Mouse (Mus musculus): ENCODE data around the gene BC048679.
A peak's percentile ranks its signal among the peaks of the same experiment; 100 is the strongest.
"Not testable (repeated sequence)": the region's sequence is repeated elsewhere in the genome, so short reads cannot be mapped to it uniquely, and the experiment has no call there.

The BC048679 gene

DNA sequence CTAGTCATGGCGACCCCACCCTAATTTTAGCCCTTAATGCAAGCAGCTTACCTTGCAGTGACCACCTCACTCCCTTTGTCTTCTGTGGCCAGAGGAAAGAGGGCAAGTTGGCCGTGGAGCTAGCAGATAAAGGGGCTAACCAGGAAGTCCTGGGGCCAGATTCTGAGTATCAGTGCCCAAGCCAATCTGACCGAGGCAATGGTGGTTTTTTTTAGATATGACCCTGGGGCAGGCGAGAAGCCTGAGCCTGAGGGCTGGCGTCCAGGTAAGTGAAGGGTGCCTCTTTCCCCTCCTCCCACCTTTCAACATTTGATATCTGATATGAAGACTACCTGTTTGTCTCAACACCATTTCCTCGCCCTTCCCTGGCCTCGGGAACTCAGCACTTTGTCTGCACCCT, at the start of gene BC048679:
BC048679 (minus strand) TSS at position 101 of the 400 bp plus-strand sequence.
- no peak for DNase-seq

DNA sequence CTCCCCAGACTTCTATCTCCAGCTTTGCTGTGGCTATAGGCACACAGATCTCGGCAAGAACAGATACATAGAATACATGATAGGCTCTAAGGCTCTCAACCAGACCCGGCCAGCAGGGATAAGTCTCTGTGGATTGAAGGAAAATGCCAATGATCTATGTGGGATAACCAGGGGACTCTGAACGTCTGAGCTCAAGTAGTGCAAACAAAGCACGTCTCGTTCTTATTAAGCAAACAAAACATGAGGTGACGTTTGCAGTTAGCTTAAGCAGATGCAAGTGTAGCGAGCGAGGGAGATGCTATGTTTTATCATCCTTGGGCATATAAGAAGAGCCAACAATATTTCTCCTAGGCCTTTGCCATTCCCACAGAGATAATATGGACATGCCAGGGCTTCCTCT, 44.9 kb upstream of the BC048679 start:
- DNase-seq = no peak

DNA sequence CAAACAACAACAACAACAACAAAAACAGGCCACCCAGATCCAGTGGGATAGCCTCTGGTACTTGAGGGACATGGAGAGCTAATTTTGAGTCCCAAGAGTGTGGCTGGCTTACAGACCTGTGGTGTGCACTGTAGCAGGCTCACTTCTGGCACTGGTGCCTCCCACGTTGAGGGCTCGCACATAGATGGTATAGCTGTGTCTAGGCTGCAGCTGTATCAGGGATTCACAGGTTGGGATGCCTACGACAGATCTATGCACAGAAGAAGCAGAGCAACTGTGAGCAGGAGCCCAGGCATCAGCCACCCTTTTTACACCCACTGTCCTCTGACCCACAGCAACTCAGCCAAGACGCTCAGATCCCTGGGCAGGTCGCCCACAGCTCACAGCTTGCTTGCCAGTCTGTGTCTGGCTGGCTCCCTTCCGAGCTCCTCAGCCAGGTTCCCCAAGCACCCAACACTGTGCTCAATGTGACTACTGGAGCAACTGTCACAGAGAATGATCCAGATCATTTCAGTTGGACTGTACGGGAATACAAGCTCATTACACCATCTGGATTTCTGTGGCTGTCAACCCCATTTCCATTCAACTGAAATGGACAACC, 43.9 kb upstream of the BC048679 start:
- peak; percentile 74 for DNase-seq

DNA sequence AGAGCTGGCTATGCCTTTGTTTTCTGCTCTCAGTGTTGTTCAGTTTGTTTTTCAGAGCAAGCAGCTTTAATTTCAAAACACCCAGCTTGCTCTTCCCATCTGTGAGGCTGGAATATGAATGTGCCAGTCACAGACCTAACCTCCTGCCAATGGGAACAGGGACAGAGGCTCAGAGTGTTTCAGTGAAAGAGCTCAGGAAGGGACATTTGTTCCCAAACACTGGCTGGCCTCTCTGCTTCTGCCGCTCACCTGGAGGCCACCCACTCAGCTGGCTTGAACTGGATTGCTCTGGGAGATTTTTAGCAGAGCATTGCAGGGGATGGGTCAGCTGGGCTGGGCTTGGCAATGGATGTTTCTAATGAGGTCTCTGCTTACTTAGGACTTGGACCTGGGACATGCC, 42.9 kb upstream of the BC048679 start:
- no peak for DNase-seq

DNA sequence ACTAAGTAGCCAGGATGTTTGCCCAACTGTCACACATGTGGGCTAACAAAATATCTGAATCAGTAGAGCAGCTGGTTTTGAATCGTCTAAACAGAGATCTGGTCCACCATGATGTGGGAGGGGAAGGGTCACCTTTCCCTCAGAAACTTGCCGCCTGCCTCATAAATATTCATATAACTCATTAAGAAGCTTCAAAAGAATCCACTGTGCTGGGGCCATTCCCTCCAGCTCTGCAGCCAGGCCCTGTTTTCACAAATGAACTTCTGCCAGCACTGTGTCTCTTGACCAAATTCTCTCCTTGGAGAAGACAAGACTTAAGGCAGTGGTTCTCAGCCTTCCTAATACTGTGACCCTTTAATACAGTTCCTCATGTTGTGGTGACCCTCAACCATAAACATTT, 41.5 kb upstream of the BC048679 start:
- no peak for DNase-seq

DNA sequence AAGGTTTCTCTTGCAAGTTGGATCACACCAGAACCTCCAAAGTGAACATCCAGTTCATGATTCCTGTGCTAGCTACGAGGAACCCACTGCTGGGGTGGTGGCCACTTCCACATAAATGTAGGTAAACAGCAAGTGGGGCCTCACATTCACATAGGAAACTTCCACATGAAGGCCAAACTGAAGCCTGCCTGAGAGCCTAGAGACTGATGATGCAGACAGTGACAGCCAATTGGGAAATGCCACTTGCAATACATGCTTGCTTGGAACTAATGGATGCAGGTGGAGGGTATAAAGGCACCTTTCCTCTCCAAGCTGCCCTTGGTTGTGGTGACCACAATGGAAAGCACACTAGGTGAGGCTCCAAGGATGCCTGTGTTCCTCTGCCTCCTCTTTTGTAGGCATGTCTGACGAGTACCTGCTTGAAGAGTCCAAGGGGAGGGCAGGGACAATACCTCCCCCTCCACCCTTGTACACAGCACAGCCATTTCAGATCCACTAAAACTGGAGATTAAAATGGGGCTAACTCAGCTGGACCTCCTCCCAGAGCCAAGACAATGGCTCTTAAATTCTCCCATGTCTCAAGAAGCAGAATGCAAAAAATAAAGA, 40.1 kb upstream of the BC048679 start:
- DNase-seq = no peak

DNA sequence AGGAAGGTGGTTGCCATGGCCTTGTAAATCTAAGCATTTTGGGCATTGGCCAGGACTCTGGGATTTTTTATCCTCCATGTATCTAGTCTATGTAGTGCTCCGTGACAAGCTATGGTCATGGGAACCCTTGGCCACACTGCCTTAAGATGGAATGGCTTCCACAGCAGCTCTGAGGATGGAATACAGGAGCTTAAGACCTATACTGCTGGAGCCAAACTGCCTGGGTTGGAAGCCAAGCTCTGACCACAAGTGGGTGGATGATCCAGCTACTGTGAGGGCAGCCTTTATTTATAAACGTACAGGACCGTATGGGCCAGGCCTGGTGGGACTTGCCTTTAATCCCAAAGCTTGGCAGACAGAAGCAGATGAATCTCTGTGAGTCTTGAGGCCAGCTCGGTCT, 38.4 kb upstream of the BC048679 start:
- DNase-seq = no peak

DNA sequence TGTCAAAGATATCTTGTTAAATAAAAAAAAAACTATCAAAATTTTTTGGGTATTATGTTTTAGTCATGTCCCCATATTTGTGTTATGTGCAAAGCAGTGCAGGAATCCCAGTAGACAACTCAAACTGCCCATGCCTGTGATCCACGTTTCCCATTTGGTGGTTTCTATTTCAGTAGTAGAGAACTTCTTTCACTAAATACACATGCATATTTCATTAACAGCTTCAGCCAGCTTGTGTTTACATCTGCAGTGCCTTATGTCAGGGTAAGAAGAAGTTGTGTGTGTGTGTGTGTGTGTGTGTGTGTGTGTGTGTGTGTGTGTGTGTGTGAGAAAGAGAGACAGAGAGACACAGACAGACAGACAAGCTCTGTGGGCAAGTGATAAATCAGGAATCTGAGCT, 33.4 kb upstream of the BC048679 start:
- no peak for DNase-seq

DNA sequence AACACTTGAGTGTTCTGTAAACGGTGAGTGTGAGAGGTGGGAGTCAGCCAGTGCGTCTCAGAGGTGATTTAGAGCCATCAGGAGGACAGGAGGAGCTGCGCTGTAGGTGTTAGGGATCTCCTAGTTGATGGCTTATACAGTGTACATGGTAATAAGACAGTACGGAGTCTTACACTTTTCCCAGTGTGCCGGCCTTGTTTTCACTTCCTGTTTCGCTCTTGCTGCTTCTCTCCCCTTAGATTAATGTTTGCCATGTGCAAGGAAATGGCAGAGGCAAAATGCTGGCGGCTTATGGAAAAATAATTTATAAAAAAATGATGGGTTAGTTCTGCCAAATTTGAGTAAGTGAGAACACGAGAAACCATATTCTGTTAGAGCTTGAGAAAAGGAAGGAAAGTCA, 30.8 kb upstream of the BC048679 start:
- DNase-seq = no peak

DNA sequence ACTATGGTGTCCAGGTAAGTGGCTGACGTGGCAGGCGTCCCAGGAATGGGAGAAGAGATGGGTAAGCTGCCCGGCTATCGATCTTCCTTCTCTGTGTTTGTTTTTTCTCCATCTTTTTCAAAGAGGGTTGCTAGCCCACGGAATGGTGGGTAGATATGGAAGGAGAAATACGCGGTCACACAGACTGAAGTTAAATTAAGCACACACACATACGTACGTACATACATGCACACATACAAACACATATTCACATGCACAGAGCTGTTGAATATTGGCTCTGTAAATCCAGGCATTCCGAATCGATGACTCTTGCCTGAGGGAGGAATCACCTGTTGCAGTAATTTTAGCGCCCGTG, 25.6 kb upstream of the BC048679 start:
- DNase-seq = no peak

DNA sequence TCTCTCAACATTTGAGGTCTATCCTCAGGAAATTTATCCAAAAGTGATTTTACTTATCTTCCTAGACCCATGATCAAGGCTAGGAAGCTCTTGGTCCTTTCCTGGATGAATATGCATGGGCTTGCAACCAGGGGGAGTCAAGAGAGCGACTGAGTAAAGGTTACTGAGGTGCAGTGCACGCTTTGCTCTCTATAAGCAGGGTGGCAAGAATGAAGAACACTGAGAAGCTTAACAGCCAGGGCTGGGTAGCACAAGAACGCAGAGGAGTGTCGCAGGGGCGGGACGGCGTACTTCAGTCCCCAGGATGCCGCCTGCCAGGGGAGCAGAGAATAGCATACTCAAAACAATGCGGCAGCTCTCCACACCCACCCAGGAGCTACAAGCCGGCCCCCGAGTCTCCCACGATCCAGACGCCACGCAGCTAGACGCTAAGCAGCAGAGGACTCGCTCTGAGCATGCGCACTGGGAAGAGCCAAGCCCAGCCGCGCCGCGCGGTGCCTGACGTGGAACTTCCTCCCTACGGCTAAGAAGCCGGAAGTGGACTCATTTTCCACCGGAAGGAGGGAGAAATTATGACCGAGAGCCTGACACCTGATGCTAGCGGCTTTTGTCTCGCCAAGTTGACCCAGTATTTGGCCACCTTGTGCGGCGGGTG, 25.1 kb upstream of the BC048679 start:
- DNase-seq = peak; percentile 88

DNA sequence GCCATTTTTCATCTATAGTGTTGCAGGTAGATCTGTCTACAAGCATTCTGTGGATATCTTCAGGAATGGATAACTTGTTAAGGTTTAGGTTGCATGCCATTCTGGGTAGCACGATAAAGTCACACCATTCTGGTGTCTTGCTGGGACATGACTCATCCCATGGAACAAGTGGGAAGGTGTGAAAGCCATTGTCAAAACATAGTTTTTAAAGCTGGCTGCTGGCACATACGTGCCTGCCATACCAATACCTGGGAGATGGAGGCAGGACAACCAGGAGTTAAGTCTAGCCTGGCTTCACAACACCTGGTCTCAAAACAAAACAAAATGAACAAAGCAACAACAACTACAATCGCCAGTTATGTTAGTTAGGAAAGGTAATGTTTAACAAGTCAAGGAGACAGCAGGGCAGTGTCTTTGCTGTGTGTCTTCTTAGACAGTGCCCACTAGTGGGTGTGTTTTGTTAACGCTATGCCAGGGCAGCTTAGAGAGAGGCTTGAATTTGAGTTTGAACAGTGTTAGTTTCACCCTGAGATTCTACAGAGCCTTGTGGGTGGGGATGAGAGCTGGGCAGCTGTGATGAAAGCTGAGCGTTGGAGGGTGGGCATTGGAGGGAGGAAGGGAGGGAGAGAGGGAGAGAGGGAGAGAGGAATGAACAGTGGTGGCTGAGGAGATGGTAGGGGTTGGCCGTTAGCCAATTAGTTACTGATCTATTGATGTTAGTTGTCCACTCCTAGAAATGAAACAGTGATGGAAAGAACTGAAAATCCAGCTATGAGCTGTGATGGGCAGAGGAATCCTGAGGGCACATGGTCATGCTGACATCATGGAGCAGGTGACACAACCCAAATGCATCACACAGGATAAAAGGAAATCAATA, 18.3 kb upstream of the BC048679 start:
- DNase-seq = no peak

DNA sequence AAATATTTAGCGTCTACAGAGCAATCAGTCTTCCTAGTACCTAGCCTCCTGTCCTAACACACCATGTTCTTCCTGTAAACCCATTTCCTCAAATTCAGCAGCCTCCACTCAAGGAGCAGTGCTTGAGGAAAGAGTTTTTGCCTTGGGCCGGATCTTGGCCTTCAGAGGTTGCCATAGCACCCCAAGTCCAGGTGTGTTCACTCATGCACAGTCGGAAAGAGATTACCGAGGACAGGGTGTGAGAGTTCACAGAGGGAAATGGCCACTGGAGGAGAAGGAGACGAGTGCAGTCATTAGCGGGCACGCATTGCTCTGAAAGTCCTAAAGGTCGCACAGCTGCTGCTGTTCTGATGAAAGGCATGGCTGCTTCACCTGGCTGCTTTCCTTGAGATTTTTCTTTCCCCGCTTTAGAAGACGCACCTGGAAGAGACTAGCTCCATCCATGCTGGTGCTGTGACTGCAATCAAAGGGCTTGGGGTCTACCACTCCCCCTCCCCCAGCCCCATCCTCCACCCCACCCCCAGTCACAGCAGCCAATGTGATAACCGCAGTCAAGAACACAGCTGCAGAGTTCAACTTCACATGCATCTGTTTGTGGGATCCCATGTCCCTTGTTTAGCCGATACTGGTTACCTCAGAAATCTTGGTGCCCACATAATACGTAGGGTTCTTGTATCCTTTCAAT, 17.0 kb upstream of the BC048679 start:
- DNase-seq = no peak

DNA sequence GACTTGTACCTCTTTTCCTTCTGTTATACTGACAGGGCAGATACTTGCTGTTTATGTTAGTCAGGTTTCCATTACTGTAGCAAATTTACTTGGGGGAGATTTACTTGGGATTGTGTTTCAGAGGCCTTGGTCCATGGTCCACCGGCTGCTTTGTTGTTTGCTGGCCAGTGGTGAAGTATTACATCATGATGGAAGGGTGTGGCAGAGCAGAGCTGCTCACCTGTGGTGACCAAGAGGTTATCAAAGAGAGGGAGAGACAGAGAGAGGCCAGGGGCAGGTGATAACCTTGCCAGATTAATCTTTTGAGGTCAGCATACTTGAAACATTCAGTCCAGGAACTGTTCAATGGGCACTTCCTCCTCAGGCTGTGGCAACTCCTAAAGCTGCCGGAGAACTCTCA, 3.0 kb upstream of the BC048679 start:
- DNase-seq = no peak

DNA sequence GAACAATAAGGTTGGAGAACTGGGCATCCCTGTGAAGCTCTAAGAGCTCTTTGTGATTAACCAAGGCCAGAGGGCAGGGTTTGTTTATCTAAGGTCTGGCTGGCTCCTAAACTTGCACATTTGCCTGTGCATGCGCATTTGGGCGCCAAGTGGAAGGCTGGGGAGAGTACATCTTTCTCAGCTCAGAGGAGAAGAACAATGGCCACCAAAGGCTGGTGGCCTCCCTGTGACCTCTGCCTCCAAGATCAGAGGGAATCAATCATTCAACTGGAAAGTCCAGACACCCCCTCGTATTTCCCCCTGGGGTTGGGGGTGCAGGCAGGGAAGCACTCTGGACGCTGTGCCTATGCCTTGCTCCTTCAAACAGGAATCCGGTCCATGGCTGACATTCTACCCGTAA, 910 bp downstream of the BC048679 start:
- no peak for DNase-seq

DNA sequence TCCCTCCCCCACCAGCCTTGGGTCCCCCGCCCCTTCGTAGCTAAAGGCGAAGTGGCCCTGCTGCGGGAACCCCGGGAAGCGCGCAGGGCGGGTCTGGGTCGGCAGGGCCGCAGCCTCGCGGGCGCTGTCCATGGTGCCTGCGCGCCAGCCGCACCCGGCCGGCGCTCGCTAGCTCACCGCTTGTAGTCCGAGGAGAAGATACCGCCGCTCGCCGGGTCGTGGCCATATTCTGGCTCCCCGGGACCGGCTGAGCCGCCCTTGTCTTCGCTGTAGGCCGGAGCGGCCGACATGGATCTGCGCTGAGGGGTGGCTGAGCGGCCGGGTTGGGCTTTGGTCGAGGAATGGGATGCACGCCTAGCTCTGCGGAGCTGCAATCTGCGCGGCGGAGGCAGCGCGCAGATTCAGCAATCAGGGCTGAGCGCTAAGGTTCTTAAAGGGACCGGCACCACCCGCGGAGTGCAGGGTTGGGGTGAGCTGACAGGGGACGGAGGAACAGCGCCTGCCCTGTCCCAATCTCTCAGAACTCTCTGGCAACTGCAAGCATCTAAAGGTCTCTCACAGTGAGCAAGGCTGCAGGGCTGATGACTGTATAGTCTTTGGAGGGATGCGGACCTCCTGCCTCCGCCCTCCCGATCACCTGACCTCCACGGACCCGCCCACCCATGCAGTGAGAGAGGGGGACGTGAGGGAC, 4.6 kb downstream of the BC048679 start, which contains the start of gene Ap3b2:
Ap3b2 (minus strand) TSS at position 595 of the 691 bp plus-strand sequence.
- DNase-seq = peak; percentile 69

DNA sequence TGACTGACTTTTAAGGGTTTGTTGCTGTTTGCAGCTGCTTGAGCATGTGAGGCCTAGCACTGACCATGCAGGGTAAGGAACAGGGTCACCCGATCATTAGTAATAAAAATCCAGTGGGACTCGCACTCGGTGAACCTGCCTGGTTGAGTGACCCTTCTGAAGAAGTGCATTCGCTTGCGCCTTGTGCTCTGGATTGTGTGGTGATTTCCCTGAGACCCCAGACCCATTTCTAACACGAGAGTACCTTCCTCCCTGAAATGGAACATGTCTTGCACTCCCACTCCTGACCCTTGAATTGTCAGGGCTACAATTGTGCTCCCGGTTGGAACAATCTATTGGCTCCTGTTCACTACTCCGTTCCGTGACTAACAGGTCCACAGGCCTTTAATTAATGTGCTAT, 5.5 kb downstream of the BC048679 start:
- DNase-seq = no peak

DNA sequence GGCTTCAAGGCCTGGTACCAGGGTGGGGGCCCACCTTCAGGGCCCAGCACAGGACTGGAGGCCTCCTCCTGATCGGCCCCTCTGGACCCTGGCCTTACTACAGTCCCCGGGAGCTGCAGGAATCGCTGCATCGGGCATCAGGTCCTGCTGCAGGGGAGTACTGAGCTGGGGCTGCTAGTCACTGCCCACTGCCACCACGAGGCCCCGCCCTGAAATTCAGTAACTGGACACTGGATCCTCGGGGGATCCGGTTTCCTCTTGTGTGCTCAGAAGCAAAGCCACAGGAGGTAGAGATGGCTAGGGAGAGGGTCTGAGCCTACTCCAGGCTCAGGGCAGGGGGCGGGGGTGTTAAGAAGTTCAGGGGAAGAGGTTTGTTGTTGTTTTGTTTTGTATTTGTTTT, 8.4 kb downstream of the BC048679 start:
- no peak for DNase-seq

DNA sequence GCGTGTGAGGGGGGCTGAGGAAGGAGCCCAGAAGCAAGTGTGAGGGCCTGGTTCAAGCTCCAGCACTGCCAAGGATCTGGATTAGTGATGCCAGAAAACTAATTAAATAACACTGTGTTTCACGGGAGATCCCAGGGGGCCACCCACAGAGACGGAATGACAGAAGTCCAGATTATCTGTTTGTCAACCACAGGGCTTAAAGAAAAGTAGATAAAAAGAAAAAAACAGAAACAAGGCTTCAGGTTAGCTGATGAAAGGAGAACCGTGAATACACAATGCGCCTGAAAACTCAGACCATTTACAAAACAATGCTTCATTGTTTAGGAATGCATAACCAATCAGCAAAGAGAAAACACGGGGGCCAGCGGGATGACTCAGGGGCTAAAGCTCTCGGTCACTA, 17.3 kb downstream of the BC048679 start:
- no peak for DNase-seq

DNA sequence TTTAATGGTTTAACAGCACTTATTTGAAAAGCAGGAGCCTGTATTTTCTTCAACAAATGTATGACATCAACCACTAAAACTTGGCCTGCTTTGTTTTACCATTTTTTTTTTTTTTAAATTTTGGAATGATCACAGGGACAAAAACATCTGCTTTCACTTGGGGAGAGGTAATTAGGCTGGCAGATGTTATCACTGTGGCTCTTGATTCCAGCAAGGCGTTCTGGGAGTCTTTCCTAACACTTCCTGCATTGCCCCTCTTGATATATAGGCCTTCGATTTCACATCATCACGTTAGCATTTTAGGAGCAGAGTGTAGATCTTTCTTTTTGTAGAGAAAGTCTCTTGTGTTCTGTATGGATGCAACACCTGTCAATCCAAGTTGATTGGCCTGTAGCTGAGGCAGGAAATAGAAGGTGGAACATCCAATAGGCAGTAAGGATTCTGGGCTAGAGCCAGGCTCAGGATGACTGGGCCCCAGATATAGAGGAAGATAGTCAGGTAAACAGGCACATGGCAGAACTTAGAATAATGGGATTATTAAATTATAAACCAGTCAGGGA, 18.5 kb downstream of the BC048679 start:
- no peak for DNase-seq

DNA sequence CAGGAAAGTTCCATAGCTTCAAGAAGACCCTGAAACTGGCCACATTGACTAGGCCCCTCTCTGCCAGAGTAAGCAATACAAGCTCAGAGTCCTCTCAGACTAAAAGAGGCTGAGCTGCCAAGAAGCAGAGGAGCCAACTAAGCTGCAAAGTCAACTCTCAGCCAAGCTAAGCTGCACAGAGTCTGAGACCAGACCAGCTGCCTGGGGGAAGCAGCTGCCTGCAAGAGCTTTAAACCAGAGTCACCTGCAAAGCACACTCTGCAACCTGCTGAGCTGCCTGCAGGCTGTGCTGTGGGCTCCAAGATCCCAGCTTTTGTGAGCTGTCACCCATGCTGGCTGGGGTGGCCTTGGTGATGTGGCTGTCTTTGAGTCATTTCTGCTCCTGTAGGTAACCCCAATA, 19.8 kb downstream of the BC048679 start:
- DNase-seq = not testable (repeated sequence)

DNA sequence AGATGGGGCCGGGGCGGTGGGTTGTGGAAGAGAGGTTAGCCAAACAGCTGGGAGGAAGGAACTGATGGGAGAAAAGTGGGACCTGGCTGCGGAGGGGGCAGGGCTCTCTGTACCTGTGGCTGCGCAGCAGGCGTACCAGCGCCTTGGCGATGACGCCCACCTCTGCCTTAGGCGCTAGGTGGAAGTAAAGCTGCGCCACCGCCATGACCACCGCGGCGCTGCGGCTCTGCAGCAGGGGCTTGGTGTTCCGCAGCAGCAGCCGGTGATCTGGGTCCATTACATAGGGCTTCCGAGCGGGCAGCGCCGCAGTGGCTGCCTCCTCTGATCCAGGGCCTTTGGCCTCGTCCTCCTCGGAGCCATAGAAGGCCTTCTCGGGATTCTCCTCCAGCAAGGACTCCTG, 21.2 kb downstream of the BC048679 start:
- no peak for DNase-seq

Data from right cerebral cortex, postnatal 4 days (tissue).